Mouse (Mus musculus) kidney, postnatal 0 days (tissue): ENCODE measurements around the gene Cars2. TPM values are rescaled to one million over a fixed set of nuclear protein-coding genes. Genes with fewer than 3 reads are reported as not detected.

Experiments used
- ATAC-seq: fragments of 200-750 bp; cut with Nextera tagmentation; replicated peaks from 2 replicates; pipeline ENCODE4 v1.8.0; 2017; ENCODE audit warnings: low read depth, moderate number of reproducible peaks, moderate TSS enrichment, moderate library complexity; ENCODE audit not compliant: low FRiP score
- DNase-seq: peaks from one replicate; pipeline ENCODE4 v3.0.0-alpha.2; 2016; ENCODE audit warnings: low spot score
- H3K27ac ChIP-seq: fragments of 300-500 bp; sonication (generic); 2 replicates; pipeline ENCODE4 v1.5.1; 2014; ENCODE audit warnings: mild to moderate bottlenecking
- H3K27me3 ChIP-seq: fragments of 300-500 bp; sonication (generic); 2 replicates; pipeline ENCODE4 v1.6.1; 2014; ENCODE audit warnings: low read length, mixed read lengths; ENCODE audit not compliant: insufficient read depth
- H3K36me3 ChIP-seq: fragments of 300-500 bp; sonication (generic); 2 replicates; pipeline ENCODE4 v1.6.1; 2014; ENCODE audit warnings: low read length, mixed read lengths; ENCODE audit not compliant: insufficient read depth
- H3K4me1 ChIP-seq: fragments of 300-500 bp; sonication (generic); replicated peaks from 2 replicates; pipeline ENCODE4 v1.6.1; 2014; ENCODE audit warnings: antibody characterized with exemption, low read length, mixed read lengths; ENCODE audit not compliant: insufficient read depth
- H3K4me2 ChIP-seq: fragments of 300-500 bp; sonication (generic); 2 replicates; pipeline ENCODE4 v1.6.1; 2014; ENCODE audit warnings: mild to moderate bottlenecking, low read length, moderate library complexity, mixed read lengths
- H3K4me3 ChIP-seq: fragments of 300-500 bp; sonication (generic); replicated peaks from 2 replicates; pipeline ENCODE4 v1.5.1; 2014; ENCODE audit warnings: low read depth, low read length
- H3K9ac ChIP-seq: fragments of 300-500 bp; sonication (generic); 2 replicates; pipeline ENCODE4 v1.6.1; 2014; ENCODE audit warnings: low read depth, low read length
- H3K9me3 ChIP-seq: fragments of 300-500 bp; sonication (generic); replicated peaks from 2 replicates; pipeline ENCODE4 v1.6.1; 2016; ENCODE audit warnings: low read length, inconsistent platforms, mixed read lengths
- CTCF ChIP-seq: IDR thresholded peaks from 2 replicates; pipeline ENCODE4 v1.5.1; 2016; ENCODE audit warnings: antibody characterized with exemption, low read depth, mild to moderate bottlenecking, moderate library complexity
- WGBS: fragments of 180-500 bp; shearing (Covaris S2); extraction: QIAGEN DNeasy Blood & Tissue Kit; methylation state at CpG from one replicate; pipeline ENCODE4 v1.1.7; 2014; 5-methylcytosine and 5-hydroxymethylcytosine counted together
- polyA plus RNA-seq: library from polyadenylated mRNA; unstranded; fragments of >200 nt; fragmentation: Nextera tagmentation; extraction: Ambion mirVana; gene quantifications from 2 replicates; pipeline ENCODE4 v1.2.1, GENCODE M21; 2015

The Cars2 gene
- polyA plus RNA-seq, 1 experiment from 2014 or later: 16.7 TPM

DNA sequence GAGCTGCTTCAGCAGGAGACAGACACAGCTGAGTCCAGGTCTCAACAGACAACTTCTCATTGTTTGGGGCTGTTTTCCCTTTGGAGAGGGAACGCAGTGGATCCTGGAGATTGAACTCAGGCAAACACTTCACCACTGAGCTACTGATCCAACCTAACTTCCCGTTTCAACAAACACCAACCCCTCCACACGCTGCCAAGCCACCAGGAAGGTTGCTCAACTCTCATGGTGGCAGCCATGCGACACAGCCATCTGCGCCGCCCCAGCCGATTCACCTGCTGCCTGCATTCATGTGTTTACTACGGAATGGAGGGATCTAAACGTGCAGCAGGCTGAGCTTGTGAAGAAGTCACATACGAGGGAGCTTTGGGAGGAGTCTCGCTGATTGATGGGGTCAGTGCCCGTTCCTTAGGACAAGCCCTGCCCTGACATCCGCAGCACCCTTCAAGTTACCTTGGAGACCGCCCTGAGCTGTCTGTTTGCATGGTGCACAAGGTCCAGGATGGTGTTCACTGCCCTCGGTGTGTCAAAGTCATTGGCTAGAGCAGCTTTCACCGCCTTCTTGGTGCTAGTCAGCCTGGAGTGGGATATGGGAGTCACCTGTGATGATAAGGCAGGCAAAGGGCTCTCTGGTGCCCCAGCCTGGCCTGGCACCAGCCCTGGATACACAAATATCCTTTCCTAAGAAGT is 33.1 kb downstream of the Cars2 start:
- no peak overlapping the region for H3K4me2 ChIP-seq
- no peak for DNase-seq
- H3K36me3 ChIP-seq: peaks cover 45% of the 10 kb centered on the region
- ATAC-seq: no peak
- H3K27ac ChIP-seq: no peak overlapping the region
- TF ChIP-seq CTCF: no peak
- H3K27me3 ChIP-seq: no peaks in the 10 kb centered on the region
- WGBS: 83% methylated on average over 16 of the region's 16 CpGs
- no peaks in the 10 kb centered on the region for H3K4me1 ChIP-seq
- H3K9me3 ChIP-seq: no peaks in the 10 kb centered on the region
- H3K4me3 ChIP-seq: no peak overlapping the region
- H3K9ac ChIP-seq: no peak overlapping the region

- H3K4me3 ChIP-seq: no peak overlapping the region
- no peaks in the 10 kb centered on the region for H3K27me3 ChIP-seq
- ATAC-seq: no peak
- TF ChIP-seq CTCF: no peak
- H3K36me3 ChIP-seq: peaks cover 57% of the 10 kb centered on the region
- no peak overlapping the region for H3K4me2 ChIP-seq
- no peaks in the 10 kb centered on the region for H3K9me3 ChIP-seq
- H3K27ac ChIP-seq: no peak overlapping the region
- no peak for DNase-seq
- WGBS: 95% methylated on average over 9 of the region's 9 CpGs
- H3K9ac ChIP-seq: no peak overlapping the region
- H3K4me1 ChIP-seq: no peaks in the 10 kb centered on the region
Measured at GRCm38 (mm10) chr8:11516292-11516691, 34.3 kb downstream of the Cars2 start.

- no peak overlapping the region for H3K27ac ChIP-seq
- H3K27me3 ChIP-seq: no peaks in the 10 kb centered on the region
- H3K9me3 ChIP-seq: no peaks in the 10 kb centered on the region
- no peak for TF ChIP-seq CTCF
- no peak overlapping the region for H3K9ac ChIP-seq
- H3K36me3 ChIP-seq: peaks cover 71% of the 10 kb centered on the region
- no peaks in the 10 kb centered on the region for H3K4me1 ChIP-seq
- ATAC-seq (no peak), DNase-seq (no peak)
- no peak overlapping the region for H3K4me2 ChIP-seq
- no peak overlapping the region for H3K4me3 ChIP-seq
- WGBS: 88% methylated on average over 5 of the region's 5 CpGs
Measured at GRCm38 (mm10) chr8:11513247-11513646, 37.3 kb downstream of the Cars2 start.

DNA sequence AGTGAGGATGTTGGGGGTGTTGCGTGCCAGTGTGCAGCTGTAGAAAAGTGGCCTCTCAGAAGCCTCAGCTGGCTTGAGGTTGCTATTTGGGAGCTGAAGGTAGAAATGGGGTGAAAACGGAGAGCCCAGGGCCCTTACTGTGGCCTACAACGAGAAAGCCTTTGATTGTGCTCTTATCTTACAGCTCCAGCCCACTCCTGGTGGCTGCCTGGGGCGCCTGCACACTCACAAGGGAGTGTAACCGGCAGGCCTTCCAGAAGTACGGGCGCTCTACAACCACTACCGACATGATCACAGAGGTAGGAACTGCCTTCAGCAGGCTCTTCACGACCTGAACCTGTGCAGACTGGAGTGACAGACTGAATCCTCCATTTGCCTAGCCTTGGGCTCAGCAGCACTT is 37.9 kb downstream of the Cars2 start:
- no peak for ATAC-seq
- H3K27ac ChIP-seq: no peak overlapping the region
- H3K9me3 ChIP-seq: no peaks in the 10 kb centered on the region
- no peak for TF ChIP-seq CTCF
- peaks cover 75% of the 10 kb centered on the region for H3K36me3 ChIP-seq
- WGBS: 90% methylated on average over 9 of the region's 9 CpGs
- no peak overlapping the region for H3K4me3 ChIP-seq
- no peaks in the 10 kb centered on the region for H3K27me3 ChIP-seq
- no peak overlapping the region for H3K9ac ChIP-seq
- DNase-seq: no peak
- no peaks in the 10 kb centered on the region for H3K4me1 ChIP-seq
- no peak overlapping the region for H3K4me2 ChIP-seq

DNA sequence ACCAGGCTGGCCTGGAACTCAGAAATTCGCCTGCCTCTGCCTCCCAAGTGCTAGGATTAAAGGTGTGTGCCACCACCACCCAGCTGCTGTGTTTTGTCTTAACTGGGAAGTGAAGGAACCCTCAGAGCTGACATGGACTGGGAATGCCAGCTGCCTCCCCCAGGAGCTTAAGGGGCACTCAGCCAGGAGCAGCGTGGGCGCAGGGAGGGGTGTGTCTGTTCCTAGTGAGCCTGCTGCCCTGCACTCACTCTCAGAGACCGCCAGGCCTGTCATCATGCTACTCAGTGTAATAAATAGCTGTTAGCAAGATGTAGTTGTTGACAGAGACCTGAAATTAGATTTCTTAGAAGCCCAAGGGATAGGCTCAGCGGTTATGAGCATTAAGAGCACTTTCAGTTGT is 39.6 kb downstream of the Cars2 start:
- peaks cover 88% of the 10 kb centered on the region for H3K36me3 ChIP-seq
- no peaks in the 10 kb centered on the region for H3K4me1 ChIP-seq
- H3K9me3 ChIP-seq: no peaks in the 10 kb centered on the region
- no peak overlapping the region for H3K4me3 ChIP-seq
- DNase-seq: no peak
- 94% methylated on average over 5 of the region's 5 CpGs for WGBS
- ATAC-seq: no peak
- no peaks in the 10 kb centered on the region for H3K27me3 ChIP-seq
- no peak overlapping the region for H3K9ac ChIP-seq
- TF ChIP-seq CTCF: no peak
- no peak overlapping the region for H3K27ac ChIP-seq
- no peak overlapping the region for H3K4me2 ChIP-seq

- H3K27ac ChIP-seq: no peak overlapping the region
- H3K4me1 ChIP-seq: no peaks in the 10 kb centered on the region
- H3K9me3 ChIP-seq: no peaks in the 10 kb centered on the region
- ATAC-seq (no peak), DNase-seq (no peak)
- H3K36me3 ChIP-seq: peaks cover 90% of the 10 kb centered on the region
- H3K4me3 ChIP-seq: no peak overlapping the region
- no peak overlapping the region for H3K4me2 ChIP-seq
- 75% methylated on average over 10 of the region's 10 CpGs for WGBS
- no peaks in the 10 kb centered on the region for H3K27me3 ChIP-seq
- no peak for TF ChIP-seq CTCF
- H3K9ac ChIP-seq: no peak overlapping the region
Measured at GRCm38 (mm10) chr8:11508880-11509279, 41.7 kb downstream of the Cars2 start.

DNA sequence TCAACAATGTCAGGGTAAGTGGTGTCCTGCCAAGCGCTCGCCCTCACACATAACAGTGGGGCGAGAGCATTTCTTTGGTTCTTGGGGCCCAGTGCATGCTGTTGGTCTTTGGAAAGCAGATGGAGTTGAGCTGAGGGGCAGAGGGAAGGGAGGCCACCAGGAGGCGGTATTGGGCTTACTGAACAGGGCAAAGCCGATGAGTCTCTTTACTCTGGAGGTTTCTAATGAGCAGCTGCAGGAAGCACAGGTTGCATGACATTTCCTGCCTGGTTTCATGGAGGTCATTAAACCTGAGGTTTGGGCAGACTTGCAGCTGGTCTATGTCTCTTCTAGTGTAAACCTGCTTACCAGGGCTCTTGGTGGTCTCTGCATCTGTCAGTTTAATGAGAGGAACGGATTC is 43.8 kb downstream of the Cars2 start:
- no peaks in the 10 kb centered on the region for H3K4me1 ChIP-seq
- TF ChIP-seq CTCF: peak; percentile 75
- WGBS: 71% methylated on average over 6 of the region's 6 CpGs
- DNase-seq: peak; percentile 73
- H3K9me3 ChIP-seq: no peaks in the 10 kb centered on the region
- no peak overlapping the region for H3K27ac ChIP-seq
- ATAC-seq: 0 out of 2 replicates have a peak, but pooled peaks have one; percentile 29
- no peaks in the 10 kb centered on the region for H3K27me3 ChIP-seq
- no peak overlapping the region for H3K9ac ChIP-seq
- peaks cover 84% of the 10 kb centered on the region for H3K36me3 ChIP-seq
- H3K4me3 ChIP-seq: no peak overlapping the region
- H3K4me2 ChIP-seq: no peak overlapping the region
